Mouse (Mus musculus) kidney, adult 2 months (tissue): ENCODE data around the gene Rasl10a. TPM values are rescaled to one million over a fixed set of nuclear protein-coding genes. Genes with fewer than 3 reads are reported as not detected.
A peak's percentile ranks its signal among the peaks of the same experiment; 100 is the strongest.

Experiments used
- DNase-seq: peaks from one replicate; pipeline ENCODE4 v3.0.0; 2021
- H3K27ac ChIP-seq: fragments of 200-500 bp; 2 replicates; pipeline ENCODE4 v1.5.1; 2012; ENCODE audit warnings: low read depth, low read length, control low read depth, inconsistent platforms; ENCODE audit not compliant: insufficient read depth
- H3K27me3 ChIP-seq: fragments of 200-500 bp; replicated peaks from 2 replicates; pipeline ENCODE4 v1.6.1; 2012; ENCODE audit warnings: mild to moderate bottlenecking, moderate library complexity, low read length, inconsistent platforms; ENCODE audit not compliant: control insufficient read depth, insufficient read depth
- H3K36me3 ChIP-seq: fragments of 200-500 bp; 2 replicates; pipeline ENCODE4 v1.6.1; 2012; ENCODE audit warnings: mild to moderate bottlenecking, moderate library complexity, low read length, inconsistent platforms; ENCODE audit not compliant: control insufficient read depth, insufficient read depth
- H3K4me1 ChIP-seq: fragments of 200-500 bp; 2 replicates; pipeline ENCODE4 v1.6.1; 2011; ENCODE audit warnings: low read length; ENCODE audit not compliant: control insufficient read depth, insufficient read depth
- H3K4me3 ChIP-seq: fragments of 200-500 bp; 2 replicates; pipeline ENCODE4 v1.5.1; 2011; ENCODE audit warnings: mild to moderate bottlenecking, low read depth, low read length, control low read depth; ENCODE audit not compliant: insufficient read depth
- CTCF ChIP-seq: fragments of 200-500 bp; conservative IDR thresholded peaks from 2 replicates; pipeline ENCODE4 v1.5.1; 2011; ENCODE audit warnings: low read depth, mild to moderate bottlenecking, control low read depth, low read length, moderate library complexity, mixed read lengths; ENCODE audit not compliant: insufficient read depth, insufficient read length
- POLR2A ChIP-seq: fragments of 200-500 bp; IDR thresholded peaks from one replicate; pipeline ENCODE4 v1.6.1; 2011; ENCODE audit warnings: low read depth, low read length, control low read depth
- WGBS: fragments of 180-500 bp; shearing (Covaris S2); methylation state at CpG from one replicate; pipeline ENCODE4 v1.1.7; 2018; 5-methylcytosine and 5-hydroxymethylcytosine counted together
- polyA plus RNA-seq: library from polyadenylated mRNA; depleted of rRNA; stranded (reverse); fragments of >200 nt; gene quantifications from 2 replicates; pipeline ENCODE4 v1.2.3, GENCODE M21; 2012; rRNA removed

Rasl10a gene
- polyA plus RNA-seq, 1 experiment, result 1.1 TPM

GRCm38 (mm10) chr11:5100283-5100682 lies 42.4 kb downstream of the Rasl10a start:
- peak overlapping the region; percentile 70 for H3K4me3 ChIP-seq
- under 1% methylated on average over 7 of the region's 7 CpGs for WGBS
- no peaks in the 10 kb centered on the region for H3K36me3 ChIP-seq
- 0 out of 2 replicates have a peak, but pooled peaks have one; percentile 14 for TF ChIP-seq CTCF
- TF ChIP-seq POLR2A, result no peak
- H3K4me1 ChIP-seq, result peaks cover 7% of the 10 kb centered on the region; the same call in 1 of the 2 replicates
- peak; percentile 16 for DNase-seq
- no peaks in the 10 kb centered on the region for H3K27me3 ChIP-seq
- peak overlapping the region; percentile 4; the same call in 1 of the 2 replicates for H3K27ac ChIP-seq

GRCm38 (mm10) chr11:5100801-5101200 lies 42.9 kb downstream of the Rasl10a start:
- no peak for TF ChIP-seq CTCF
- no peak for TF ChIP-seq POLR2A
- H3K4me1 ChIP-seq, result peaks cover 7% of the 10 kb centered on the region; the same call in 1 of the 2 replicates
- H3K4me3 ChIP-seq, result no peak overlapping the region
- no peaks in the 10 kb centered on the region for H3K36me3 ChIP-seq
- no peak overlapping the region for H3K27ac ChIP-seq
- 50% methylated on average over 5 of the region's 5 CpGs for WGBS
- DNase-seq, result no peak
- H3K27me3 ChIP-seq, result no peaks in the 10 kb centered on the region

DNA sequence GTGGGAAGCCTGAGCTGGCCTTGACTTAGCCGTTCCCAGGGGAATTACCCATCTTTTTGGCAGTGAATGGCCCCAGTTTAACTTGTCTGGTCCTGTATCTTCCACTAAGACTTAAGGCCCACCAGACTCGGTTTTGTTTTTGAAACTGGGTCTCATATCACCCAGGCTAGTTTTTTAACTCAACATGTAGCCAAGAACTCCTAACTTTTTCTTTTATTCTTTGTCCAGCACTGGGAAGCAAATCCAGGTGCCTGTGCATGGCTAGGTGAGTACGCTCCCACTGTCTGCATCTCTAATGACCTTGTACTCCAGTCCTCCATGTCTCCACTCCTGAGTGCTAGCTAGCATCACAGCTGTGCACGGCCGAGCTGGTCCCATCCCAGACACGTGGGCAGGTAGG lies 43.7 kb downstream of the Rasl10a start:
- Histone ChIP-seq H3K27me3 (no peaks in the 10 kb centered on the region), H3K36me3 (no peaks in the 10 kb centered on the region), H3K27ac (no peak overlapping the region), H3K4me3 (no peak overlapping the region), H3K4me1 (peaks cover 5% of the 10 kb centered on the region; the same call in 1 of the 2 replicates)
- 73% methylated on average over 6 of the region's 6 CpGs for WGBS
- DNase-seq, result no peak
- no peak for TF ChIP-seq CTCF

GRCm38 (mm10) chr11:5102384-5102783 lies 44.5 kb downstream of the Rasl10a start:
- DNase-seq, result no peak
- no peak overlapping the region for H3K4me3 ChIP-seq
- 93% methylated on average over 7 of the region's 7 CpGs for WGBS
- TF ChIP-seq CTCF, result no peak
- TF ChIP-seq POLR2A, result no peak
- H3K27ac ChIP-seq, result no peak overlapping the region
- H3K4me1 ChIP-seq, result peaks cover 3% of the 10 kb centered on the region; the same call in 1 of the 2 replicates
- H3K27me3 ChIP-seq, result no peaks in the 10 kb centered on the region
- no peaks in the 10 kb centered on the region for H3K36me3 ChIP-seq

DNA sequence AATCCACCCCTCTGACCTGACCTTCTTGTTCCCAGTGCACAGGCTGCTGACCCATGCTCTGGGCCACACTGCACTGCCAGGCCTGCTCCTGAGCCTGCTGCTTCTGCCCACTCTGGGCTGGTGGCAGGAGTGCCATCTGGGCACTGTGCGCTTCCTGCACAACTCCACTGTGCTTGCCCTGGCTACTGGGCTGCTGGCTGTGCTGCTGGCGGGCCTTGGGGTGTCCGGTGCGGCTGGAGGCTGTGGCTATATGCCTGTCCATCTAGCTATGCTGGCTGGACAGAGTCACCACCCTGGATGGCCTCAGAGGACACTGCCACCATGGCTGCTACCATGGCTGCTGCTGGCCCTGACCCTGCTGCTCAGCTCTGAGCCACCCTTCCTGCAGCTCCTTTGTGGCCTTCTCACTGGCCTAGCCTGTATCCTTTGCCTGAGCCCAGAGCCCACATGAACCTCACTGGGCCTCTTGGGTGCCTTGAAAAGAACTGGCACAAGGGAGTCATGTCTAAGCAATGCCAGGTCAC lies 46.1 kb downstream of the Rasl10a start:
- 99% methylated on average over 4 of the region's 4 CpGs for WGBS
- DNase-seq, result no peak

DNA sequence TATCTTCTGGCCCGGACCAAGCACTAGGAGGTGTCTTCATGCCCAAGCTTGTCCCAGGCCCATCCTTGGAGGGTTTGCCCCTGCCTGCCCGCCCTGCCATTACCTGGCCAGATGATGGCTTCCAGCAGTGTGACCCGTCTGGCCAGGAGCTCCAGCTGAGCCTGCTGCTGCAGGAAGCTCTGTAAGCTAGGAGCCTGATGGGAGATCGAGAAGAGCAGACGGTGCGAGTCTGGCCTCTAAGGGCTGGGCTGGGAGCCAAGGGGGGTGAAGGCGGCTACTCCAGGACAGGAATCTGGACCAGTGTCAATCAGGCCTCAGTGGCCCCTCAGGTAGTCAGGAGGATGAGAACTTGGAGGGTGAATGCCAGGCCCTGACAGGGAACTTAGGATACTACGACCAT lies 51.5 kb downstream of the Rasl10a start:
- H3K4me3 ChIP-seq, result no peak overlapping the region
- 75% methylated on average over 8 of the region's 8 CpGs for WGBS
- no peak overlapping the region for H3K27ac ChIP-seq
- H3K27me3 ChIP-seq, result no peaks in the 10 kb centered on the region
- H3K4me1 ChIP-seq, result no peaks in the 10 kb centered on the region
- no peak for DNase-seq
- TF ChIP-seq POLR2A, result no peak
- no peak for TF ChIP-seq CTCF
- no peaks in the 10 kb centered on the region for H3K36me3 ChIP-seq

More for the DNA sequence above, 46.1 kb downstream of the Rasl10a start:
- H3K27me3 ChIP-seq, result no peaks in the 10 kb centered on the region
- H3K4me3 ChIP-seq, result no peak overlapping the region
- TF ChIP-seq CTCF, result no peak
- no peak for TF ChIP-seq POLR2A
- no peak overlapping the region for H3K27ac ChIP-seq
- H3K36me3 ChIP-seq, result no peaks in the 10 kb centered on the region
- H3K4me1 ChIP-seq, result no peaks in the 10 kb centered on the region

Other genes starting within 250 kb of the Rasl10a start
- 54.0 and 54.4 TPM in 2 replicates for gene Nf2, start 208.6 kb upstream of the Rasl10a start, polyA plus RNA-seq
- gene Nipsnap1, start 184.2 kb upstream of the Rasl10a start, polyA plus RNA-seq, result 140 and 164 TPM in 2 replicates
- 16.6 and 17.7 TPM in 2 replicates for gene Thoc5, start 162.8 kb upstream of the Rasl10a start, polyA plus RNA-seq
- 0.05 and 0.30 TPM in 2 replicates for gene Nefh, start 110.1 kb upstream of the Rasl10a start, polyA plus RNA-seq
- 110 and 123 TPM in 2 replicates for gene Ap1b1, start 71.3 kb upstream of the Rasl10a start, polyA plus RNA-seq
- gene Gas2l1, start 7.2 kb downstream of the Rasl10a start, polyA plus RNA-seq, result 40.2 and 48.3 TPM in 2 replicates
- 26.4 and 35.6 TPM in 2 replicates for gene Rhbdd3, start 40.8 kb downstream of the Rasl10a start, polyA plus RNA-seq
- 204 and 218 TPM in 2 replicates for gene Ewsr1, start 41.1 kb downstream of the Rasl10a start, polyA plus RNA-seq
- 21.9 and 23.2 TPM in 2 replicates for gene Emid1, start 94.1 kb downstream of the Rasl10a start, polyA plus RNA-seq
- gene Kremen1, start 203.4 kb downstream of the Rasl10a start, polyA plus RNA-seq, result 21.6 and 22.7 TPM in 2 replicates